Mouse (Mus musculus) adrenal gland, adult 18-20 months (tissue): ENCODE measurements around the gene Zbtb20. TPM values are rescaled to one million over a fixed set of nuclear protein-coding genes. Genes with fewer than 3 reads are reported as not detected.

Source experiments
- DNase-seq, 2 experiments: peaks; one replicate each; pipeline ENCODE4 v3.0.0; 2021 to 2022; ENCODE audit warnings: low spot score in 2 of 2
- long read RNA-seq, 2 experiments: library from polyadenylated mRNA; stranded (forward); transcript quantifications; one replicate each; pipeline ENCODE4 v2.0.0; 2021
- total RNA-seq, 2 experiments: library from RNA; stranded (reverse); gene quantifications; 1 replicate in 1 of 2; 2 replicates in 1 of 2; pipeline ENCODE4 v1.2.3; 2021

Gene Zbtb20
- 100 to 1,000 TPM; 101 to 109 TPM for total RNA-seq
- long read RNA-seq, experiment 1, partial matches to known transcripts = 3 of 18 reads
- long read RNA-seq, experiment 1, other reads (novel, unspliced or antisense) = 15 of 18 reads
- long read RNA-seq, experiment 2, partial matches to known transcripts = 37 of 78 reads
- long read RNA-seq, experiment 2, other reads (novel, unspliced or antisense) = 41 of 78 reads

DNA sequence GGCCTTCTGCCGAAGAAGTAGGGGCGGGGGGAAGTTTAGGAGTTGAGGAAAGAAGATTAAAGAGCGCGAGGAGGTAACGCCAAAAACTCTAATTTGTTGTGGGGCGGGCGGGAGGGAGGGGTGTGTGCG lies at the start of gene Zbtb20:
Gene Zbtb20 (plus strand): TSS at position 30 of the 129 bp plus-strand sequence.
- no peak for DNase-seq

- no peak for DNase-seq
These were observed 39.7 kb upstream of the Zbtb20 start for GRCm38 (mm10) chr16:42835940-42836339.

GRCm38 (mm10) chr16:42836404-42837120 lies 39.1 kb upstream of the Zbtb20 start:
- DNase-seq = no peak

- no peak for DNase-seq
These were observed 37.5 kb upstream of the Zbtb20 start for GRCm38 (mm10) chr16:42838226-42838625.

- no peak for DNase-seq
These were observed 18.0 kb upstream of the Zbtb20 start for GRCm38 (mm10) chr16:42857564-42858183.

DNA sequence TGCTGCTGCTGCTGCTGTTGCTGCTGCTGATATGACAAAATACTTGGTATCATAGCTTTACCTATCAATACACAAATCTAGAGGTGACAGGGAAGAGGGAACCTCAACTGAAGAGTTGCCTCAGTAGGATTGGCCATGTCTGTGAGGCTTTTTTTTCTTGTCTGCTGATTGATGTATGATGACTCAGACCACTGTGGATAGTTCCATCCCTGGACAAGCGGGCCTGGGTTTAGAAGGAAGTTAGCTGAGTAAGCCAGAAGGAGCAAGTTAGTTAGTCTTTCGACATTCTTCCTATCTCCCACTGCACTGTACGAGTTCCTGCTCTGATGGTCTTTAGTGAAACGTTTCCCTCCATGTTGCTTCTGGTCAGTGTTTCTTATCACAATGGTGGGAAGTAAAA lies 16.4 kb upstream of the Zbtb20 start:
- no peak for DNase-seq

DNA sequence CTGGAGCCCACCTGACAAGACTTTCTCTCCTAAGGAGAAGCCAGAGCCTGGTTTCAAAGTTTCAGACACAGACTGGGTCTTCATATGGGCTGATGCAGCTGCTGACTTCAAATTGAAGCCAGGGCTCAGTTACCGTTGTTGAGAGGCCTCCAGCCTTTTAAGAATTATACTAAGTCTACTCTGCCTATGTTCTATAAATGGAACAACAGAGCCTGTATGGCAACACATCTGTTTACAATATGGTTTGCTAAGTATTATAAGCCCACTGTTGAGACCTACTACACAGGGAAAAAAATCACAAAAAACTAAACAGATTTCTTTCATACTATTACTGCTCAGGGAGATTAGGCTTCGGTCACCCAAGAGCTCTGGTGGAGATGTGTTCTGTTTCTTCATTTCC lies 12.4 kb upstream of the Zbtb20 start:
- DNase-seq = no peak

- DNase-seq = no peak
These were observed 9.6 kb upstream of the Zbtb20 start for GRCm38 (mm10) chr16:42866061-42866460.

DNA sequence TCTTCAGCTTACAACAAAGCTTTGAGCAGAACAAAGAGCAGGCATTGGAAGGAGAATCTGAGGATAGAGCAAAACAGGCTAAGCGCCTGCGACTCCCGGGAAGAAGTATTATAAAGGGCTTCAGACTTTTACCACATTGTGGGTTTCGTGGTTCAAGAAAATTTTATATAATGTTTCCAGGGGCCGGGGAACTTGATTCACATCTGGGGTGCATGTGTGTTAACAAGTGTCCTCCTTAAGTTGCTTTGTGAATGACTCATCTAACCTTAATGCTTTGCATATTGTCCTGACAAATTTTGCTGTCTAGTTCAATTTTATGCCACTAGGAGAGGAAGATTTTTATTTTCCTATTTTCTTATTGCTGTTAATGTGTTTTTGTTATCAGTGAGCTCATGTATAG lies 3.6 kb upstream of the Zbtb20 start:
- DNase-seq = no peak

GRCm38 (mm10) chr16:42873942-42874341 lies 1.7 kb upstream of the Zbtb20 start:
- DNase-seq = no peak

- DNase-seq = peak; percentile 35 to 41
These were observed 1.2 kb upstream of the Zbtb20 start for GRCm38 (mm10) chr16:42874456-42874855.

DNA sequence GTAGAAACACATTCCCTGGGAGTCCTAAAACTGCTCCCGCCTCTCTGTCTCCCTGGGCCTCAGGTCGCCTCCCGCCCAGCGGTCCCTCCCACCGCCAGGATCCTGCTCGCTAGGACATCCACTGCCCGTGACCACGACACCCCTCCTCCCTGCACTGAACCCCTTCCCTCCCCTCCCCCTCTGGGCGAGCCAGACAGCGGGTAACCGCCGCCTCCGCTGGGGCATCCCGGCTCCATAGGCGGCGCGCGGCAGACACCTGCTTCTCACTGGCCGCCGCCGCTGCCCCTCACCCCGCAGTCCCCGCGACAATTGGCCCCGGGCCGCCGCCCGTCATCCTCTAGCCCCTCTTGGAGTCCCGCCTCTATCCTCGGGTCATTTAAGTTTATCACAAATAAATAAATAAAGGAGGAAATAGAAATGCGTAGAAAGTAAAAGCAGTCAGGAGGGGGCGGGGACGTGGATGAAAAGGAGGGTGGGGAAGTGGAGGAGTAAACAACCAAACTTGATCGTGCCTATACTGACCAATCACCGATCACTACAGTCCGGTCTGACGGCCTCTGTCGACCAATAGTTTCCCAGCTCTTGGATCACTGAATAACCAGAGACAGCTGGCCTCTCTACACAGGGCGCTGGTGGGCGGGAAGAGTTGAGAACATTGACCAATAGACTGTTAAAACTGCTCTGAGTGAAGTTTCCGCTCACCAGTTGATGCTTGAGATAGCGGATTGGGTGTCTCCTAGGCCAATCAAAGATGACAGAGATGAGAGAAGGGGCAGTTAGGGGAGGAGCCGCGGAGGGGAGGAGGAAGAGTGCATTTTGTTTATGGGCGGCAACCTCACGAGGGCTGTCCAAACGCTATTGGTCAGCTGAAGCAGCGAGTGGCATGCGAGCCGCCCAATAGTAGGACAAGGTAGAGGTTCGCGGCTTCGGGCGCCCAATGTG lies 500 bp upstream of the Zbtb20 start:
- peak; percentile 92 to 96 for DNase-seq

- peak; percentile 79 to 80 for DNase-seq
These were observed 630 bp downstream of the Zbtb20 start for GRCm38 (mm10) chr16:42876021-42877000.

GRCm38 (mm10) chr16:42880046-42880445 lies 4.4 kb downstream of the Zbtb20 start:
- no peak for DNase-seq

DNA sequence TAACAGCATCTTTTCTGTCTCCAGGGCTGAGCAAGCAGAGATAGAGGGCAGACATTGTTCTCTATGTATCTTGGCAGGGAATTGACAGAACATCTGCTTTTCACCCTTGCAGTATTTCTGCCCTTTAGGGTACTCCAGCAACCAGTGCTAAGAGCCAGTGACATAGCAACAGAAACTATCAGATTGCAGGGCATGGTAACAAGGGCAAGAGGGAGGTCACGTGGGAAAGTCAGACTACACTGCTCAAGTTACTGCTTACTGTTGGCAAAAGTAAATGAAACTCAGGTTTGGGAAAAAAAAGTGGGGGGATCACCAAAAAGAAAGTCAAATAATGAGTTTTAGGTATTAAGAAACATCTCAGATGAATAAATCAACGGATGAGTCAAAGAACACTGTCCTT lies 9.9 kb downstream of the Zbtb20 start:
- peak in 1 of 2 experiments; percentile 38 for DNase-seq

DNA sequence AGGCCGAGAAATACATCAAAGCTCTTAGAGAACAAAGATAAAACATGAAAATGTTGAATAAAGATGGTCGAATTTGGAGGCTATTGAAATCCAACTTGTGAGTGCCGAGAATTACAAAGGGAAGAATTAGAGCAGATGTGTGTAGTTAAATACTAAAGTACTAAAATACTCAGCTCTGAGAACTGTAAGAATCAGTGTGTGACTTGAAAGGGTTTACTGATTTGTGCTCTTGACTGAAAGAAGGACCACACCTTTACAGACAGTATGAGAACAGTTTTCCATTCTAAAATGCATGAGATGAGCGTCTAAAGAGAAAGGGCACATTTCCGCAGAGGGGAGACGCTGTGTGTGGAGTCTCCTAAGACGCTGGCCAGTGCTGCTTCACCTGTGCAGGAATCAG lies 10.3 kb downstream of the Zbtb20 start:
- no peak for DNase-seq

- no peak for DNase-seq
These were observed 21.5 kb downstream of the Zbtb20 start for GRCm38 (mm10) chr16:42897125-42897693.

- no peak for DNase-seq
These were observed 24.6 kb downstream of the Zbtb20 start for GRCm38 (mm10) chr16:42900328-42900727.

DNA sequence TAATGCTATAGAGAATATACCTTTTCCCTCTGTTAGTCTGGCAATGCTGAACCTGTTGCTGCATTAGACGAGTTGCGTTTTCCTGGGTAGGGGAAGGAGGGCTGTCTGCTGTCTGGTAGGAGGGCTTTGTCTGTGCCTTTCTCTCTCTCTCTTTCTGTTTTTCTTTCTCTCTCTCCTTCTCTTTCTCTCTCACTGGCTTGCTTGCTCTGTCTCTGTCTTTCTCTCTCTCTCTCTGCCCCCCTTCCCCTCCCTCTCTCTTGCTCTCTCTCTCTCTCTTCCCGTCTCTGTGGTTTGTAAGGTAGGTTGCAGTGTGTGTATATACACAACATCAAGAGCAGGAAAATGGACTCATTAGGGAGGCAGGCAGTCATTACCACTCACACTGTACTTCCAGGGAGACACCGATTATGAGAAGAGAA lies 31.6 kb downstream of the Zbtb20 start:
- peak in 1 of 2 experiments; percentile 54 for DNase-seq

GRCm38 (mm10) chr16:42908381-42908780 lies 32.7 kb downstream of the Zbtb20 start:
- DNase-seq = no peak
